Mouse (Mus musculus) brain, adult 2 months (tissue): ENCODE measurements around the gene Cacna2d4.
"Not testable (repeated sequence)": the region's sequence is repeated elsewhere in the genome, so short reads cannot be mapped to it uniquely, and the experiment has no call there.

ENCODE experiments used
- DNase-seq: peaks from one replicate; pipeline ENCODE4 v3.0.0; 2011; ENCODE audit warnings: low read depth, low spot score

Cacna2d4 gene

GRCm38 (mm10) chr6:119236241-119236640, at the start of gene Cacna2d4:
Gene Cacna2d4, plus strand, starts transcription at chr6:119236526.
- no peak for DNase-seq

DNA sequence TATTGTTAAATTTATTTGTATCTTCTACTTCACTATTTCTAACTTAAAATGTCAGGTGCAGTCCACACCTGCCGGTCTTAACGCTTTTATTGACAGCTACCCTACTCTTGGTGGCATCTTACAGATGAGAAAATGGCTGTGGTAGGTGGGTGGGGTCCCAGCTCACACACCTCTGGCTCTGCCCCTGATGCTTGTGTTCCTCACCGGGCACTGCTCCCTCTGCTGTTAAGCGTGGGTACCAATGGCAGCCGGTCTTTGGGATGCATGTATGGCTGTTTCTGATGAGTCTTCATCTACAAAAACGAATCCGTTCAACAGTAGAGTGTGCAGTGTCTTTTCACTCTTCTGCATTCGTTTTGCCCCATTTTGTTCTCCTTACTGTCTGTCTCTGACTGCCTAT, 49.7 kb upstream of the Cacna2d4 start:
- DNase-seq = peak; percentile 55

DNA sequence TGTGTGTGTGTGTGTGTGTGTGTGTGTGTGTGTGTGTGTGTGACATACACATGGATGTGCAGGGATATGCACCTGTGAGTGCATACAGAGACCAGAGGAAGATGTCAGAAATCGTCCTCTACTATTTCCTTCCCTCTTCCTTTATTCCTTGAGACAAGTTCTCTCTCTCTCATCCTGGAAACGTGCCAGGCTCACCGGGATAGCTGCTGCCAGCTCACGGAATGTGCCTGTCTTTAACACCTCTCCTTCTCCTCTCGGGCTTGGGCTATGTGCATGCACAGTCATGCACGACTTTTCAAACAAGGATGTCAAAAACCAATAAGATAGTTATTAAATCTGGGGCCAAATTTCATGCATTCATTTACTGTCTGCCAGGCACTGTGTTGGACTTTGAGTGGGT, 48.7 kb upstream of the Cacna2d4 start:
- DNase-seq = peak; percentile 33

GRCm38 (mm10) chr6:119191478-119191877, 44.8 kb upstream of the Cacna2d4 start:
- DNase-seq = peak; percentile 66

DNA sequence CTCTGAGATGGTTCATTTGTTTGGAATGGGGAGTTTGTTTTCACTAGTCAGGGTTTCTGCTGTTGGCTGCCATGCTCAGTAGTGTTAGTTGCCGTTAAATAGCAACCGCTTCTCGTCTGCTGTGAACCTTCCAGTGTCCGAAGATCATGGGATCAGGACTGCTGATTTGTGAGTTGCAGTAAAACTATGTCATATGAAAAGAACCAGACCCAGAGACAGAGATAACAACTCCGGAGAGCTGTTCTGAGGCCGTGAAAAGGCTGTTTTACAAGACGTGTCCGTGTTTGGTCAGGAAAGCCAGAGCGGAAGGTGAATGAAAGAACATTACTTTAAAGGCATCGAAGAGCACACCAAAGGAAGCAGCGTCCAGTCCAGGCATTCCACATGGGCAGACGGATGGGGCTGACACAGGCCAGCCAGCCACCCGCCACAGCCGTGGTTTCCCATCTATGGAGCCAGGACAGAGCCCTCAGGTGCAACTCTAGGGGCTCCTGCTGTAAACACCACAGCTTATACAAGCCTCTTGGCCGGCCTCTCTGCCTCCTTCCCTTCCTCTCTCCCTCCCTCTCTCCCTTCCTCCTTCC, 42.7 kb upstream of the Cacna2d4 start:
- no peak for DNase-seq

DNA sequence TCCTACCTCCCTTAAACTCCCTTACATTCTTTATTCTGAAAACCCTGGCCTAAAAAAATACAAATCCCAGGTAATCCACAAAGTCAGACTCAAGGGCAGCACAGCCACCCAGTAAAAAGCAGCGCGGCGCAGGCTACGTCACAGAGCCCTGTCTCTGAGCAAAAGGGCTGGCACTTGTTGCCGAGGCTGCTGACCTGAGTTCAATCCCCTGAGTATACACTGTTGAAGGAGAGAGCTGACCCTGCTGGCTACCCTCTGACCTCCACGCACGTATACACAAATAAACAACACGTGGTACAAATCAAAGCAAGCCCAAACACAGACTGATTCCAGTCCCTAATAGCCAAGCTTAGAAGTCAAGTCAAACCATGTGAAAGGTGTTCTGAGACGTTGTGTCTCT, 42.2 kb upstream of the Cacna2d4 start:
- no peak for DNase-seq

DNA sequence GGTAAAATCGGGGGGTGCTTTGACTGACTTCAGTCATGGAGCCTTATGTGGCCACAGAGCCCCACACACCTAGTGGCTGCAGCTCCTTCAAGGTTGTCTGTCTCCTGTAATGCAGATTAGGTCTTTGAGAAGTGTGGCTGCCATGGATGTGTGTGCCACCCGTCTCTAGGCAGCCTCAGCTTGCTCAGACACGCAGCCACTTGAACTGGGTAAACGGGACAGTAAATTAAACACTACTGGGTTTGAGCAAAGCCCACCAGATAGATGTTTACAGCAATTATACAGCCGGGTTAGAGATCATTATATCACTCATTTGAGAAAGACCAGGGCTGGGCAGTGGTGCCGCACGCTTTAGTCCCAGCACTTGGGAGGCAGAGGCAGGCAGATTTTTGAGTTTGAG, 41.7 kb upstream of the Cacna2d4 start:
- no peak for DNase-seq

DNA sequence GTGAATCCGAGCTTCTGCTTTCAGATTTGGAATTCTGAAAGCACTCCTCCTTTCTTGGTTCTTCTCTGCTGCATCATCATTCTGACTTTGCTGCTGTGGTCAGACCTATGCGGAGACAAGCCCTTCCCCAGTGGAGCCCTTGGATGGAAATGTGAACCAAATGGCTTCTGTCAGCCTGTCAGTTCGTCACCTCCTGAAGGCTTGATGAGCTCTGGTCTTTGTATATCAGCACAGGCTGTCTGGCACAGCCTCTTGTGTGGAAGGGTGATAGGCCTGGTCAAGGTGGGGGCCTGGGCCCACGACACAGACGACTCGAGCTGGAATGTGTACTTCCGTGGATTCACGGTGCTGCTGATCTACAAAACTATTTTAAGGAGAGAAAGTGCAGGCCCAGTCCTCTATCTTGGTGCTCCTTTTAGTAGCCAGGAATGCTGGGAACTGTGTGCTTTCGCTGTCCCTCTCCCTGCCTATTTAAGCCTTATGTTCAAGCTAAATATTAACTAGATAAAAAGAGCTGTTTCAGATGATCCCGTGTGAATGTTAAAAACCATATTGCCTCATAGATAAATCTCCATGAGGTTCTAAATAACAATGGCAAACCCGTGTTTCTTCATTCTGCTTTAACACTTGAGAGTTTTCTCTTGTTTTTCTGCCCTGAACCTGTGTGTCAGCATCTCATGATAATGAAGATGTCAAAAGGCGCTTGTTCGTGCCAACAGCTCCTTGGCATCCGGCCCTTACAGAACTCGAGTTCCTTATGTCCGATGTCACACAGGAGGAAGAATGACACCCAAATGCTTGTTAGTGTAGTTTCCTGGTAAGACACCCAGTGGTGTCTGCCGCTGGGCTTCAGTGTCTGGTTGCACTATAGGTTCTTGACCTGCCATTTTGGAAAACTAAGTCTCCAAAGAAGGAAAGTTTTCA, 39.7 kb upstream of the Cacna2d4 start, which contains the start of gene Cacna1c:
Gene Cacna1c (minus strand): TSS at position 37 of the 924 bp plus-strand sequence.
- no peak for DNase-seq

DNA sequence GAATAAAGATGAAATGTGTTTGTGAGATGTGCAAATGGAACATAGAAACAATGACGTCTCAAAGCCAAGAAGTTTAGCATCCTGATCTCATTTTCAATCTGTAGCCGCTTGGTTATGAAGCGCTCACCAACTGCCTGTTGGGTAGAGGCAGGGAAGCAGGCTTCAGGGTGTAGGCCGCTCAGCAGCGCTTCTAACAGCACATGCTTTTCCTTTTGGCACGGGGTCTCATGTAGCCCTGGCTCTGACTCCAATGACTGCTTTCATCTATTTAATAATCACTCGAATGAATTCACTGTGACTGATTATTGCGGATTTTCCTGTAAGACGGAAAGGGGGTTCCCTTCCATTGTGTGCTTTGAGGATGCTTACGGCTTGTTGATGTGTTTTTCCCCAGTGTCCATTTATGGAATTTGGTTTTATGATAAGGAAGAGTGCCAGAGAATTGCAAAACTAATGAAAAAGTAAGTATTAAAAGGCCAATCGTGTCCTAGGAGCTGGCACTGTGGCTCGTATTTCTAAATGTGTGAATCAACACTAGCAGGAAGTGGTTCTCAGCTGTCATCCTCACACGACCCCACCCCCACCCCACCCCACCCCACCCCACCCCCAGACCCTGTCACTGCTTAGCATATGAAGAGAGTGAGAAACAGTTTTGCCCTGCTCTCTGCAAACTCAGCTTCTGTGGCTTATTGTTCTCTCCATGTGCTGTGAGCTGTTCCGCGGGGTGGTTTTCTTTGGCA, 37.6 kb upstream of the Cacna2d4 start:
- DNase-seq = no peak

- DNase-seq = no peak
Measured at GRCm38 (mm10) chr6:119199274-119199879, 36.9 kb upstream of the Cacna2d4 start.

GRCm38 (mm10) chr6:119200362-119200761, 36.0 kb upstream of the Cacna2d4 start:
- DNase-seq = no peak

DNA sequence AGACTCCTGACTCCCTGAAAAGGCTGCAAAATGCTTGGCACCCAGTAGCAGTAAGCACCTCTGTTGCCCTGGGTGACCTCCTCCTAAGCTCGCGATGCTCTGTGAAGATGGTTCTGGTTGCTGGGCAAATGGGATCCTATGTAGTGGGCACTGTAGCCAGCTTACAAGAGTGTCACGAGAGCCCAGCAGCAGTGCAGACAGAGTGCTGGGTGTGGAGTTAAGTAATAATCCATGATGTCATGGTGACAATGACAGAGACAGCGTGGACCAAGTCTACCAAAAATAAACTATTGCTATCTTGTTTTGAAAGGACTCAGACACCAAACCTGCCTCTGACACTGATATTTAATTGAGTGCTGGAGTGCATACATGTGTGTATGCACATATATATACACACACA, 34.8 kb upstream of the Cacna2d4 start:
- DNase-seq = no peak

GRCm38 (mm10) chr6:119204286-119204685, 32.0 kb upstream of the Cacna2d4 start:
- DNase-seq = no peak

GRCm38 (mm10) chr6:119204915-119205314, 31.4 kb upstream of the Cacna2d4 start:
- DNase-seq = no peak

- DNase-seq = not testable (repeated sequence)
Measured at GRCm38 (mm10) chr6:119206006-119206405, 30.3 kb upstream of the Cacna2d4 start.

DNA sequence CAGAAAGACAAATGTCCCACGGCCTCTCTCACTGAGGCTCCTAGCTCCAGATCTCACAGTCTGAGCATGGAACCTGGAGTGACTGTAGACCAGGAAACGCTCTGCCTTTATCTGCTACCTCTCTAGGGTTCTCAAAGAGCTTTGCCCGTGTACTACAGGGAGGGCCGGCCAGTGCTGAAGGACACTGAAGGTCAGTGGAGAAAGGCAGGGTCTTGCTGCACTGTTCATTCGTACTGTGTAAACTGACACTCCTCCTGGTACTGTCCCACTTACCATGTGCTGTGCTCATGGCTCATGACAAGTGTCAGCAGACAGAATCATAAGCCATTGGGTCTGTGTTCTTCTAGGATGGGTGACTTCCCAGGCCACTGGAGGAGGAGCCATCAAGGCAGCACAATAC, 23.0 kb upstream of the Cacna2d4 start:
- no peak for DNase-seq

GRCm38 (mm10) chr6:119214190-119214589, 22.1 kb upstream of the Cacna2d4 start:
- DNase-seq = peak; percentile 71

- no peak for DNase-seq
Measured at GRCm38 (mm10) chr6:119215040-119215613, 21.2 kb upstream of the Cacna2d4 start.

GRCm38 (mm10) chr6:119217661-119218060, 18.7 kb upstream of the Cacna2d4 start:
- no peak for DNase-seq

- DNase-seq = no peak
Measured at GRCm38 (mm10) chr6:119218591-119218990, 17.7 kb upstream of the Cacna2d4 start.

DNA sequence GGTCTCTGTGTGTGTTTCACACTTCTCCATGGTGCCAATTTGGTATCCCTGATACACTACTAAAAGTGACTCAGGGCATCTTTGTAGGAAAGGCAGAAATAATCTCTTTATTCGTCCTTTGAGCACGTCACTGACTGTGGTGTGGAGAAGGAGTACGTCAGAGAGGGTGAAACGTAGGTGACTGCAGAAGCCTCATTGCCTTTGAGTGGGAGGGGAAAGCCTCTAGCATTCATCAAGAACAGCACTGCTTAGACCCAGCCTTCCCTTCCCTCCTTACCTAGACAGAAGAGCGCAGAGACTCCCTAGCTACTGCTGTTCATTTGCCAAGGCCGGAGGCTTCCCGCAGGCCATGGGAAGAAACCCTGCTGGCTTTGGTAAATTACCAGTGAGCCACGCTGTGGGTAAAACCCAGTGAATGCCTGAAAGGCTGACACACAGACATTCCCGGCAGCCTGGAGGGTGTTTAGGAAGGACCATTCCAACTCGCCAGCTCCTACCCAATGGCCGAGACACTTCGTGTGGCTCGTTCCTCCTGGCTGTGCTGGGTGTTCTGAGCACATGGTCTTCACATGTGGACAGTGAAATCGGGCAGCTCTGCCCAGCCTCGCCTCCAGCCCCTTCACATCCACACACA, 17.0 kb upstream of the Cacna2d4 start:
- DNase-seq = peak; percentile 74
